Mouse (Mus musculus) stomach, embryonic 15.5 days (tissue): ENCODE results near the gene Hdgf. TPM values are rescaled to one million over a fixed set of nuclear protein-coding genes. Genes with fewer than 3 reads are reported as not detected.
"Not testable (repeated sequence)": the region's sequence is repeated elsewhere in the genome, so short reads cannot be mapped to it uniquely, and the experiment has no call there.

Experiments
- ATAC-seq: fragments of 200-750 bp; cut with Nextera tagmentation; 2 replicates; pipeline ENCODE4 v1.8.0; 2017; ENCODE audit warnings: low read depth, moderate number of reproducible peaks, moderate TSS enrichment; ENCODE audit not compliant: insufficient read depth, low FRiP score
- H3K27ac ChIP-seq: fragments of 300-500 bp; sonication (generic); 2 replicates; pipeline ENCODE4 v1.5.1; 2015; ENCODE audit warnings: mild to moderate bottlenecking, inconsistent platforms
- H3K27me3 ChIP-seq: fragments of 300-500 bp; sonication (generic); replicated peaks from 2 replicates; pipeline ENCODE4 v1.6.1; 2015; ENCODE audit warnings: inconsistent platforms
- H3K36me3 ChIP-seq: fragments of 300-500 bp; sonication (generic); 2 replicates; pipeline ENCODE4 v1.6.1; 2015; ENCODE audit warnings: inconsistent platforms
- H3K4me1 ChIP-seq: fragments of 300-500 bp; sonication (generic); 2 replicates; pipeline ENCODE4 v1.6.1; 2015; ENCODE audit warnings: inconsistent platforms
- H3K4me2 ChIP-seq: fragments of 300-500 bp; sonication (generic); 2 replicates; pipeline ENCODE4 v1.6.1; 2015; ENCODE audit warnings: mild to moderate bottlenecking, inconsistent platforms
- H3K4me3 ChIP-seq: fragments of 300-500 bp; sonication (generic); replicated peaks from 2 replicates; pipeline ENCODE4 v1.5.1; 2015; ENCODE audit warnings: inconsistent platforms
- H3K9ac ChIP-seq: fragments of 300-500 bp; sonication (generic); 2 replicates; pipeline ENCODE4 v1.6.1; 2015; ENCODE audit warnings: inconsistent platforms
- H3K9me3 ChIP-seq: fragments of 300-500 bp; sonication (generic); 2 replicates; pipeline ENCODE4 v1.6.1; 2016; ENCODE audit warnings: inconsistent platforms
- WGBS: fragments of 180-500 bp; shearing (Covaris S2); methylation state at CpG from one replicate; pipeline ENCODE4 v1.1.7; 2015; 5-methylcytosine and 5-hydroxymethylcytosine counted together
- polyA plus RNA-seq: library from polyadenylated mRNA; unstranded; fragments of >200 nt; fragmentation: Nextera tagmentation; extraction: Ambion mirVana; gene quantifications from 2 replicates; pipeline ENCODE4 v1.2.1, GENCODE M21; 2015

Hdgf gene
- polyA plus RNA-seq, 1 experiment from 2014 or later, result 249 TPM

DNA sequence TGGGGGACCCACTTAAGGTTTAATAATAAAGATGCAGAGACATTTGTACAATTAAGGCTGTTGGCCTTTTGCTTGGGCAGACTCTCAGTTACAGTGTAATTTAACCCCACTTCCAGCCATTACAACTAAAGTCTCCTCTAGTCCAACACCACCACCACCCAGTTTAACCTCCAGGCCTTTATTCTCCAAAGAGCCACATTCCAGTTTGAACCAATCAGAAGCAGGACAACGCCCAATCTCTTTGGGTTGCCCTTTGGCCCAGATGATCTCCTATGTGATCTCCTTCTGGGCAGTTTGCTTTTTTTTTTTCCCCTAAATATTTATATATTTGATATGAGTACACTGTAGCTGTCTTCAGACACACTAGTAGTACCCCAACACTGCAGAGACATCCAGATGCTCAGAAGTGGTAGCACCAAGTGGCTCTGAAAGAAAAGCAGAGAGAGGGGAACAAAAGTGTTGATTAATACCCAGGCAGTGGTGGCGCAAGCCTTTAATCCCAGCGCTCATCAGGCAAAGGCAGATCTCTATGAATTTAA lies 12.7 kb upstream of the Hdgf start:
- Histone ChIP-seq H3K27me3 (no peaks in the 10 kb centered on the region), H3K36me3 (no peaks in the 10 kb centered on the region), H3K9ac (no peak overlapping the region), H3K9me3 (no peaks in the 10 kb centered on the region), H3K4me3 (no peak overlapping the region), H3K4me2 (no peak overlapping the region), H3K4me1 (no peaks in the 10 kb centered on the region), H3K27ac (no peak overlapping the region)
- no peak for ATAC-seq
- 71% methylated on average over 3 of the region's 3 CpGs for WGBS

DNA sequence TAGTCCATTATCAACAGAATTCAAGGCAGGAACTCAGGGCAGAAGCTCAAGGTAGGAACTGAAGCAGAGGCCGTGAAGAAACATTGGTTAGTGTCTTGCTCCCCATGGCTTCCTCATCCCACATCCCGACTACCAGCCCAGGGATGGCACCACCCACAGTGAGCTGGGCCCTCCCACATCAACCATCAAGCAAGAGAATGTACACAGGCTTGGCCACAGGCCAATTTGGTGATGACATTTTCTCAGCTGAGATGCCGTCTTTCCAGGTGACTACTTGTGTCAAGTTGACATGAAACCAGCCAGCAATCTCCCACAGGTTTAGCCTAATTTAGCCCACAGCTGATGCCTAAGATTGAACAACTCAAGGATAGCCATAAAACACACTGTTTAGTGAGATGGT lies 6.9 kb upstream of the Hdgf start:
- ATAC-seq, result no peak
- Histone ChIP-seq H3K9ac (no peak overlapping the region), H3K4me3 (no peak overlapping the region), H3K27ac (no peak overlapping the region), H3K4me2 (no peak overlapping the region), H3K9me3 (no peaks in the 10 kb centered on the region), H3K36me3 (no peaks in the 10 kb centered on the region), H3K4me1 (no peaks in the 10 kb centered on the region), H3K27me3 (no peaks in the 10 kb centered on the region)
- 70% methylated on average over 3 of the region's 3 CpGs for WGBS

DNA sequence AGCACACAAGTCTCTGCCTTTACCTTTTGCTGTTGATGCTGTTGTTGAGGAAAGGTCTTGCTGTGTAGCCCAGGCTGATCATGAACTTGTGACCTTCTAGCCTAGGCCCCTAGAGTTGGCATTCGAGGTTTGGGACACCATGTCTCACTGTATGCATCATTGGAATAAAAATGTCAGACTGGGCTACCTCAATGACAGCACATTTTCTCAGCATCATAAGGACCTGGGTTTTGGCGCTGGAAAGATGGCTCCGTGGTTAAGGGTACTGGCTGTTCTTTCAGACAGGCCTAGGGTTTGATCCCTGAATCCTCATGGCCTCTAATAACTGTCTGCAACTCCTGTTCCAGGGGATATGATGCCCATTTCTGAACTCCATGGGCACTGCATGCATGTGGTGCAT lies 6.3 kb upstream of the Hdgf start:
- Histone ChIP-seq H3K9me3 (no peaks in the 10 kb centered on the region), H3K27ac (no peak overlapping the region), H3K4me1 (no peaks in the 10 kb centered on the region), H3K27me3 (no peaks in the 10 kb centered on the region), H3K4me3 (no peak overlapping the region), H3K9ac (no peak overlapping the region), H3K4me2 (no peak overlapping the region), H3K36me3 (no peaks in the 10 kb centered on the region)
- no peak for ATAC-seq
- 70% methylated on average over 3 of the region's 3 CpGs for WGBS

DNA sequence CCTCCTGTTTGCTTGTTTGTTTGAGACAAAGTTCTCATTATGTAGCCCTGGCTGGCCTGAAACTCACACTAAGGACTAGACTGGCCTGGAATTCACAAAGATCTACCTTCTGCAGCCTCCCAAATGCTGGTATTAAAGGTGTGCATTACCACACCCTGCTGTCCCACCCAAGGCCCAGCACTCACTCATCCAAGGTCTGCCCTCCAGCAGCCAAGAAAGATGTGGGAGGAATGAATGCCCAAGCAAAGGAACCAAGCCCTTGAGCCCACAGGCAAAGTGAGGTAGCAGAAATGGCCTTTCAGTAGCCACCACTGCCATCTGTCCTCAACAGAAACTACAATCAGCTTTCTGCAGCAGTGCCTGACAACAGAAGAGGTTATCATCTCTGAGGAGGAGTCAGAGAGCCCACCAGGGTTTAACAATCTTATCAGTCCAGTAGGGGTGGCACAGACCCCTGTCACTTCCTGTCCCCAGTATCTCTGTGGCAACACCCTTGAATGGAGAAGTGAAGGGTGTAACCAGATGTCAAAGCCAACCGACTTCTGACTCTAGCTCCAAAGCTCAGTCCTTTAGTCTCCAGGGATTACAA lies 5.0 kb upstream of the Hdgf start:
- Histone ChIP-seq H3K4me1 (no peaks in the 10 kb centered on the region), H3K4me2 (no peak overlapping the region), H3K9ac (no peak overlapping the region), H3K9me3 (no peaks in the 10 kb centered on the region), H3K27me3 (no peaks in the 10 kb centered on the region), H3K27ac (no peak overlapping the region), H3K4me3 (no peak overlapping the region), H3K36me3 (no peaks in the 10 kb centered on the region)
- 16% methylated on average over 1 of the region's 1 CpGs for WGBS
- peak; percentile 36; the same call in 1 of the 2 replicates for ATAC-seq

DNA sequence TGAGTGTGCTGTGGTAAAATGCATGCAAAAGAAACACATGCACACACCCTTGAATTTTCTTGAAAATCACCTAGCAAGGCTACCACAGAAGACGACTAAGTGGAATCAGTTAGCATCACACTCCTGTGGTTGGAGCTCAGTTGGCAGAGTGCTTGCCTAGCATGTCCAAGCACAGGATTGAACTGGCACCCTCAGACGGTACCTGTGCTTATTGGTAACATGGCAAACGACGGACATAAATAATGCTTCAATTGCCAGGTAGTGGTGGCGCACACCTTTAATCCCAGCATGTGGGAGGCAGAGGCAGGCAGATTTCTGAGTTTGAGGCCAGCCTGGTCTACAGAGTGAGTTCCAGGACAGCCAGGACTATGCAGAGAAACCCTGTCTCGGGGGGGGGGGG lies 4.2 kb upstream of the Hdgf start:
- H3K4me3 ChIP-seq, H3K9ac ChIP-seq, ATAC-seq, H3K4me1 ChIP-seq, H3K27ac ChIP-seq, H3K27me3 ChIP-seq, H3K9me3 ChIP-seq, H3K4me2 ChIP-seq, H3K36me3 ChIP-seq: not testable (repeated sequence)
- 82% methylated on average over 5 of the region's 6 CpGs for WGBS

DNA sequence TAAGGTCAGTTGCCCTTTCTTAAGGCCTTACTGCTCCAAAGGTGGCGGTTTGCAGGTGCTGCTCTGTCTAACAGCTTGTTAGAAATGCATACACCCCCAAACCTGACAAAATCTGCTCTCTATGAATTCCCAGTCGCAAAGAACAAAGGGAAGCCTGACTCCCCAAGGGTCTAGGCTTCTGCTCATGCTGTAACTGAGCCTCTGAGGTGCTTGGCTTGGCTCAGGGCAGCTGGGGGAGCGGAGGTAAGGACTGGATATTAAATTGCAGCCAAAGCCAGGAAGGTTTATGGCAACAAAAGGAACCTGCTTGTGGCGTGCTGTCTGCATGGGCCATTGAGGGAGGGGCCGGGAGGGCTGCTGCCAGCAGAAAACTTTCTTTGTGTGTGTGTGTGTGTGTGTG lies 2.3 kb upstream of the Hdgf start:
- Histone ChIP-seq H3K4me1 (peaks cover 13% of the 10 kb centered on the region), H3K9ac (no peak overlapping the region), H3K9me3 (no peaks in the 10 kb centered on the region), H3K4me3 (no peak overlapping the region), H3K27ac (no peak overlapping the region), H3K27me3 (no peaks in the 10 kb centered on the region), H3K4me2 (no peak overlapping the region), H3K36me3 (no peaks in the 10 kb centered on the region)
- WGBS, result 54% methylated on average over 5 of the region's 5 CpGs
- ATAC-seq, result no peak

DNA sequence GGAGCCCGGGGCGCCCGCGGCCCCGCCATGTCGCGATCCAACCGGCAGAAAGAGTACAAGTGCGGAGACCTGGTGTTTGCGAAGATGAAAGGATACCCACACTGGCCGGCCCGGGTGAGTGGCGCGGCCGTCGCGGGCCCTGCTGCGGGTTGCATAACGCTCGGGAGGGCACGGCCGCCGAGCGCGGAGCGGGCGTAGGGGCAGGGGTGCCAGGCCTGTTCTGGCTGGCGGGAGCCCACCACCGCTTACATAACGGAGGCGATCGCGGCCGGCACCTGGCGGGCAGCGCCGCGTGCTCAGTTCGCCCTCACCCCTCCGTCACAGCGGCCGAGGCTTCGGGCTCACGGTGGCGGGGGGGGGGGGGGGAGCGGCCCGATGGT lies 470 bp downstream of the Hdgf start:
- Histone ChIP-seq H3K4me1 (peaks cover 37% of the 10 kb centered on the region), H3K4me3 (peak overlapping the region; percentile 87), H3K27ac (peak overlapping the region; percentile 97), H3K27me3 (no peaks in the 10 kb centered on the region), H3K36me3 (no peaks in the 10 kb centered on the region), H3K4me2 (peak overlapping the region; percentile 77), H3K9ac (peak overlapping the region; percentile 82), H3K9me3 (no peaks in the 10 kb centered on the region)
- ATAC-seq, result no peak
- WGBS, result under 1% methylated on average over 36 of the region's 47 CpGs

DNA sequence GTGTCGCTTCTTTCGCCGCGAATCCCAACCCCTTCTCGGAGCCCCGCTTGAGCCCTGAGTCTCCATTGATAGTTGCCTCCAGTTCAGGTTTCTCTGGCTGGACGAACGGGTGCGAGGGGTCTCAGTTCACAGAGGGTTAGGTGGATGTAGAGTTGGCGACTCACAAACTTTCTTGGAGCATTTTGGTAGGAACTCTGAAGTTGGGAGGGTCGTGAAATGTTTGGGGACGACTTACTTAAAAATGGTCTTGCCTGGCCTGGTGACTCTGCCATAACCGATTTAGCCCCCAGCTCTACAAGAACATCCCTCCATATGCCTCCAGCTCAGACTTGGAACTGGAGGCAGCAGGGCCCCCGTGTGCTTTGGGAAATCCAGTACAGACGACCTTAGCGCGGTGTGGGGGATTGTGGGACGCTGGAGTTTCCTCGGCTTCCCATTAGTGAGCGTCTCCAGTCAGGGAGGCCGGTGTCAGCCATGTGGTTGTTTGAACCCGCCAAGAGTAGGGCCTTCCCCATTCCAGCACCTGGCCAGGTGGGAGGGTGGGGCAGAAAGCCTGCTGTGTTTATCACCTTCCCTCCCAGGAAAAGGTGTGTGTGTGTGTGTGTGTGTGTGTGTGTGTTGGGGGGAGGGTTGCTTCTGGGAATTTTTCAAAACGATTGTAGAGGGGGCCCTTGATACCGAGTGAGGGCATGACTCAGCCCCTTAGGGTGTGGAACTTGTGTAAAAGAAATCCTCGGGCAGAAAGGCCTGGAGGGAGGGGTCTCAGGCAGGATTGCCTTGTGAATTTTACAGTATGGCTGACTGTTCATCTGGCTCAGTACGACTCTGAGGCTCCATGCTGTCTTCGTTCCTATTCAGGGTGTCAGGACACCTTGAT lies 1.1 kb downstream of the Hdgf start:
- peak overlapping the region; percentile 87 for H3K4me3 ChIP-seq
- H3K4me2 ChIP-seq, result peak overlapping the region; percentile 77
- ATAC-seq, result peak; percentile 23
- H3K36me3 ChIP-seq, result no peaks in the 10 kb centered on the region
- H3K27me3 ChIP-seq, result no peaks in the 10 kb centered on the region
- H3K9me3 ChIP-seq, result no peaks in the 10 kb centered on the region
- peaks cover 37% of the 10 kb centered on the region for H3K4me1 ChIP-seq
- peak overlapping the region; percentile 82 for H3K9ac ChIP-seq
- H3K27ac ChIP-seq, result peak overlapping the region; percentile 97
- WGBS, result 0% methylated on average over 26 of the region's 27 CpGs

DNA sequence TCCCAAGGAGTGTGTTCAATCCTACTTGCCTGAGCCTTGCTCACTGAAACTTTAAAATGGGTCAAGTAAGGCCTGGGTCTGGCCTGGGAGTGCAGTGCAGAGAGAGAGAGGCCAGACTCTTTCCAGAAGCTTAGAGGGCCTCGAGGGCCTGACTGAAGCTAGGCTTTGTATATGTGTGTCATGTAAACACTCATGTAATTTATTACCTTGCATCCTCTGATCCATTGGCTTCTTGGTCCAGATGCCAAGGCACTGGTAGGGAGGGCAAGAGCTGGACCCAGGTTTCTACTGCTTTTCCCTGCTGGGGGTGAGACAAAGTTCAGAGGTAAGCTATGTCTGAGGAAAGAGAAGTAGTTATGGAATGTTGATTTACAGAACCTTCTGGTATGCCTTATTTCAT lies 1.8 kb downstream of the Hdgf start:
- ATAC-seq, result no peak
- 0% methylated on average over 1 of the region's 1 CpGs for WGBS
- no peaks in the 10 kb centered on the region for H3K9me3 ChIP-seq

DNA sequence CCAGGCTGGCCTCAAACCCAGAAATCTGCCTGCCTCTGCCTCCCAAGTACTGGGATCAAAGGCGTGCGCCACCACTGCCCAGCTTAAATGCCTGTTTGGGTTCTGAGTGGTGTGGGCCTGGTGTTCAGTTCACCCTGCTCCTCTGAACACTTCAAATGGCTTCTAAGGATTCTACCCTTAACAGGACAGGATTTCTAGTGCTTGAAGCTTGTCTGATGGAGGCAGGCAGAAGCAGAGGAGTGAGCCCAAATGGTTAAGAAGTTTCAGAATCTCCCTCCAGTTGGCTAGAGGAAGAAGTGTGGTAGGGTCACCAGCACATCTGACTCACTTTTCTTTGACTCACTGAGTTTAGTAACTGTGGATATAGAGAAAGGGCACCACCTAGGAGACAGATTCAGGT lies 3.3 kb downstream of the Hdgf start:
- WGBS, result 76% methylated on average over 2 of the region's 2 CpGs
- H3K27ac ChIP-seq, result peak overlapping the region; percentile 97
- H3K4me3 ChIP-seq, result peak overlapping the region; percentile 32; the same call in 1 of the 2 replicates
- peaks cover 37% of the 10 kb centered on the region for H3K4me1 ChIP-seq
- peak overlapping the region; percentile 77 for H3K4me2 ChIP-seq
- H3K36me3 ChIP-seq, result peaks cover 16% of the 10 kb centered on the region
- H3K27me3 ChIP-seq, result no peaks in the 10 kb centered on the region
- H3K9ac ChIP-seq, result no peak overlapping the region
- ATAC-seq, result no peak
- H3K9me3 ChIP-seq, result no peaks in the 10 kb centered on the region

More for the DNA sequence above, 1.8 kb downstream of the Hdgf start:
- Histone ChIP-seq H3K4me2 (peak overlapping the region; percentile 77), H3K27me3 (no peaks in the 10 kb centered on the region), H3K9ac (peak overlapping the region; percentile 82), H3K4me1 (peaks cover 37% of the 10 kb centered on the region), H3K27ac (peak overlapping the region; percentile 97), H3K4me3 (peak overlapping the region; percentile 87), H3K36me3 (0 out of 2 replicates have a peak, but pooled peaks cover 1% of the 10 kb centered on the region)

DNA sequence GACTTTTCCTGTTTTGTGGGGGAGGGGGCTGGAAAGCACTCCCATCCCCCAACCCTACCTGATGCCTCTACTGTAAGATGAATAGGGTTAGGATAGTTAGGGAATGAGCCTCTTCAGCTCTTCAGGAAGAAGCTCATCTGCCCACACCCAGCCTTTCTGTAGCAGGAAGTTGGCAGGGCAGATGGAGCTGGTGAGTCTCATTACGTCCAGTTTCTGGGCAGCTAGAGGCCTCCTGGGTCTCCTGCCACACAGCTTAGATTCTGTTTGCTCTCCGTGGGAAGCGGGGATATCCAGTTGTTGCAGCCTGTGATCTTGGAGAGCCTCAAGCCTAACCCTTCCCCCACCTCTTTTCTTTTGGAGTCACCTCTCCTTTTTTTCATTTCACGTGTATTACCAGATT lies 3.8 kb downstream of the Hdgf start:
- 9% methylated on average over 4 of the region's 4 CpGs for WGBS
- no peak for ATAC-seq

DNA sequence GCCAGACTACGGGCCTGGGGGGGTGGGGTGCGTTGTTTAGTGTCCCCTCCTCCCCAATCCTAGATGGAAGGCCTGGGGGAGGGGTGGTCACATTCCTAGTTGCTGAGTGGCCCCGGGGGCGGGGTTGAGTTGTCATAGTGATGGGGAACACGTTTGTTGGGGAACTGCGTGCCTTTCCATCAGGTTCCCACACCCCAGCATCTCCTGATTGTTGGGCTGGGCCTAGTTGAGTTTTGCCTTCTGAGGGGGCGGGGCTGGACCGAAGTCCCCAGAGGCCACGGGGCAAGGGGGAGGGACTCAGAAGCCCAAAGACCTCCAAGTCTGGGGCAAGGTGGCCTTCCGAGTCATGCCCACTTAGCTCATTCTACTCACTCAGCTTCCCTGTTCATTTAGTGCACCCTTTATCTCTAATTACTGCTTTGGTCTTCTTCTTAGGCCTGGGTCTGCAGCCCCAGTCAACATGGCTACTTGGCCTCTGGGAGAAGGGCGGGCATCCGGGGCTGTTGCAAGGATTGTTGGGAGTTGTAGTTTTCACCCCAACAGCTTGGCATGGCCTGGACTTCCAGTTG lies 4.5 kb downstream of the Hdgf start:
- no peaks in the 10 kb centered on the region for H3K27me3 ChIP-seq
- peak overlapping the region; percentile 32 for H3K4me3 ChIP-seq
- no peaks in the 10 kb centered on the region for H3K9me3 ChIP-seq
- WGBS, result 7% methylated on average over 12 of the region's 12 CpGs
- H3K27ac ChIP-seq, result peak overlapping the region; percentile 97
- H3K36me3 ChIP-seq, result peaks cover 27% of the 10 kb centered on the region
- H3K9ac ChIP-seq, result no peak overlapping the region
- peak; percentile 19; the same call in 1 of the 2 replicates for ATAC-seq
- H3K4me1 ChIP-seq, result peaks cover 37% of the 10 kb centered on the region
- H3K4me2 ChIP-seq, result peak overlapping the region; percentile 77

More for the DNA sequence above, 3.8 kb downstream of the Hdgf start:
- H3K27ac ChIP-seq, result peak overlapping the region; percentile 97
- H3K9me3 ChIP-seq, result no peaks in the 10 kb centered on the region
- peak overlapping the region; percentile 32 for H3K4me3 ChIP-seq
- H3K9ac ChIP-seq, result no peak overlapping the region
- peaks cover 20% of the 10 kb centered on the region for H3K36me3 ChIP-seq
- H3K27me3 ChIP-seq, result no peaks in the 10 kb centered on the region
- peak overlapping the region; percentile 77 for H3K4me2 ChIP-seq
- H3K4me1 ChIP-seq, result peaks cover 37% of the 10 kb centered on the region
